Mouse (Mus musculus) embryonic fibroblast, embryonic 13.5 days (primary cell): Measurements from ENCODE around the gene Dab2ip. TPM values are rescaled to one million over a fixed set of nuclear protein-coding genes. Genes with fewer than 3 reads are reported as not detected.
A peak's percentile ranks its signal among the peaks of the same experiment; 100 is the strongest.

Experiments used
- H3K27ac ChIP-seq: 2 replicates; pipeline ENCODE4 v1.5.1; 2012; ENCODE audit warnings: low read length, control low read depth, inconsistent platforms; ENCODE audit not compliant: insufficient read depth
- H3K4me1 ChIP-seq: 2 replicates; pipeline ENCODE4 v1.6.1; 2011; ENCODE audit warnings: low read length; ENCODE audit not compliant: control insufficient read depth, insufficient read depth
- H3K4me3 ChIP-seq: 2 replicates; pipeline ENCODE4 v1.5.1; 2011; ENCODE audit warnings: mild to moderate bottlenecking, control low read depth, low read length; ENCODE audit not compliant: insufficient read depth
- CTCF ChIP-seq: IDR thresholded peaks from 2 replicates; pipeline ENCODE4 v1.5.1; 2011; ENCODE audit warnings: mild to moderate bottlenecking, control low read depth, low read length, moderate library complexity, borderline replicate concordance; ENCODE audit not compliant: insufficient read depth
- POLR2A ChIP-seq: IDR thresholded peaks from 2 replicates; pipeline ENCODE4 v1.6.1; 2011; ENCODE audit warnings: low read depth, mild to moderate bottlenecking, control low read depth, low read length, moderate library complexity
- polyA plus RNA-seq: library from polyadenylated mRNA; stranded (reverse); fragments of >200 nt; gene quantifications from 2 replicates; pipeline ENCODE4 v1.2.4, GENCODE M21; 2011; ENCODE audit warnings: low read depth; ENCODE audit not compliant: missing spikeins, insufficient read length

Gene Dab2ip
- polyA plus RNA-seq, 1 experiment = 29.7 TPM

- TF ChIP-seq POLR2A (no peak), CTCF (no peak)
- Histone ChIP-seq H3K4me1 (no peaks in the 10 kb centered on the region), H3K4me3 (no peak overlapping the region), H3K27ac (no peak overlapping the region)
Observed at GRCm38 (mm10) chr2:35723691-35724090, 165.6 kb downstream of the Dab2ip start.

- 0 out of 2 replicates have a peak overlapping the region, but pooled peaks have one; percentile 9 for H3K27ac ChIP-seq
- TF ChIP-seq POLR2A = no peak
Observed at GRCm38 (mm10) chr2:35728633-35729032, 170.6 kb downstream of the Dab2ip start.

GRCm38 (mm10) chr2:35729077-35730065 is 171.3 kb downstream of the Dab2ip start:
- TF ChIP-seq POLR2A (no peak), CTCF (no peak)
- H3K4me1 ChIP-seq = peaks cover 4% of the 10 kb centered on the region; the same call in 1 of the 2 replicates
- peak overlapping the region; percentile 9; the same call in 1 of the 2 replicates for H3K27ac ChIP-seq
- no peak overlapping the region for H3K4me3 ChIP-seq

More at GRCm38 (mm10) chr2:35728633-35729032, 170.6 kb downstream of the Dab2ip start:
- Histone ChIP-seq H3K4me3 (no peak overlapping the region), H3K4me1 (peaks cover 4% of the 10 kb centered on the region; the same call in 1 of the 2 replicates)

- Histone ChIP-seq H3K4me1 (peaks cover 4% of the 10 kb centered on the region; the same call in 1 of the 2 replicates), H3K4me3 (no peak overlapping the region), H3K27ac (no peak overlapping the region)
- TF ChIP-seq POLR2A (no peak), CTCF (no peak)
Observed at GRCm38 (mm10) chr2:35731671-35732449, 173.8 kb downstream of the Dab2ip start.

GRCm38 (mm10) chr2:35735001-35735400 is 176.9 kb downstream of the Dab2ip start:
- TF ChIP-seq CTCF (peak; percentile 21; the same call in 1 of the 2 replicates), POLR2A (no peak)
- Histone ChIP-seq H3K4me3 (no peak overlapping the region), H3K4me1 (no peaks in the 10 kb centered on the region), H3K27ac (no peak overlapping the region)

- no peaks in the 10 kb centered on the region for H3K4me1 ChIP-seq
- no peak overlapping the region for H3K4me3 ChIP-seq
- no peak for TF ChIP-seq CTCF
- TF ChIP-seq POLR2A = no peak
Observed at GRCm38 (mm10) chr2:35736061-35736460, 178.0 kb downstream of the Dab2ip start.

GRCm38 (mm10) chr2:35737467-35738027 is 179.5 kb downstream of the Dab2ip start:
- H3K4me3 ChIP-seq = no peak overlapping the region
- H3K4me1 ChIP-seq = no peaks in the 10 kb centered on the region

More at GRCm38 (mm10) chr2:35736061-35736460, 178.0 kb downstream of the Dab2ip start:
- H3K27ac ChIP-seq = no peak overlapping the region

GRCm38 (mm10) chr2:35739669-35740254 is 181.7 kb downstream of the Dab2ip start:
- Histone ChIP-seq H3K4me3 (no peak overlapping the region), H3K27ac (no peak overlapping the region), H3K4me1 (no peaks in the 10 kb centered on the region)
- TF ChIP-seq CTCF (no peak), POLR2A (no peak)

More at GRCm38 (mm10) chr2:35737467-35738027, 179.5 kb downstream of the Dab2ip start:
- TF ChIP-seq CTCF = no peak
- no peak for TF ChIP-seq POLR2A
- no peak overlapping the region for H3K27ac ChIP-seq

GRCm38 (mm10) chr2:35745876-35746275 is 187.8 kb downstream of the Dab2ip start:
- no peaks in the 10 kb centered on the region for H3K4me1 ChIP-seq
- TF ChIP-seq CTCF (no peak), POLR2A (no peak)
- no peak overlapping the region for H3K27ac ChIP-seq
- no peak overlapping the region for H3K4me3 ChIP-seq
